Comparison of ENCODE assay signal across 20 mouse cellular contexts in genomic region chr1:177557432-177557831, GRCm38 (mm10).
"Had no signal": no experiment of that assay in that cellular context is flagged by ENCODE, and none has a peak within 500 bp of the region (broad histone marks: within the 10 kb centered on the region; RNA-seq: fewer than 3 reads in every experiment).

No protein-coding gene starts in this region.

- H3K4me2 ChIP-seq: kidney, embryonic 15.5 days; limb, embryonic 12.5 days; limb, embryonic 15.5 days; lung, embryonic 14.5 days; midbrain, embryonic 12.5 days; neural tube, embryonic 13.5 days had no signal

- DNase-seq: kidney, adult 11 months; kidney, adult 8-10 months; kidney, postnatal 10 days; kidney, postnatal 36 days; left cerebral cortex, postnatal 4 days; lung, embryonic 14.5 days; retina, postnatal 1 day; right cerebral cortex, postnatal 25 days; thymus, adult 2 months; thymus, postnatal 4 days had no signal

- H3K36me3 ChIP-seq: kidney, embryonic 15.5 days; limb, embryonic 12.5 days; limb, embryonic 15.5 days; midbrain, embryonic 12.5 days; neural tube, embryonic 13.5 days had no signal

- H3K9ac ChIP-seq: kidney, embryonic 15.5 days; limb, embryonic 12.5 days; limb, embryonic 15.5 days; lung, embryonic 14.5 days; midbrain, embryonic 12.5 days; neural tube, embryonic 13.5 days had no signal

- H3K9me3 ChIP-seq: kidney, embryonic 15.5 days; limb, embryonic 12.5 days; limb, embryonic 15.5 days; megakaryocyte, embryonic 14.5 days; midbrain, embryonic 12.5 days; neural tube, embryonic 13.5 days had no signal

- H3K27me3 ChIP-seq: kidney, embryonic 15.5 days; limb, embryonic 15.5 days; neural tube, embryonic 13.5 days had no signal

- H3K4me3 ChIP-seq: kidney, embryonic 15.5 days; limb, embryonic 12.5 days; limb, embryonic 15.5 days; megakaryocyte, embryonic 14.5 days; midbrain, embryonic 12.5 days; myocyte; neural tube, embryonic 13.5 days had no signal

- ATAC-seq: lung, postnatal 0 days; midbrain, embryonic 16.5 days had no signal

- H3K27ac ChIP-seq: kidney, embryonic 15.5 days; limb, embryonic 12.5 days; limb, embryonic 15.5 days; macrophage; midbrain, embryonic 12.5 days; neural tube, embryonic 13.5 days had no signal
